ENCODE assay signal across 10 mouse cellular contexts in the genomic region with DNA sequence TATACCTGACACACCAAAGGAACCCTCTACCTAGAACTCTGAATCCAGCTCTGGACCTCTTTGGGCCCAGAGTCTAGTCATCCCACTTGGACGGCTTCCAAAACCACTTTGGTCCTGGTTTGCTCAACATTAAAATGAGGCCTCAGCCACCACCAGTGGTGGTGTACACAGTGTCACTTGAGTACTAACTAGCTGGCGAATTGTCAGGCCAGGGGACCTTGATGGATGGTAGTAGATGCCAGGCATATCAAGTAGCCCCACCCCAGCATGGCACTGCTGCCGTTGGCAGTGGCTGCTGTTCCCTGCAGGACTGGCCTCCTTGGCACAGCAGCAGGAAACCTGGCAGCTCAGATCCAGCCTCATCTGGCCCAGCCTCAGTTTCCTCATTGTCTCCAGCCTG. TPM values are rescaled to one million over a fixed set of nuclear protein-coding genes. Genes with fewer than 3 reads are reported as not detected.
A peak's percentile ranks its signal among the peaks of the same experiment; 100 is the strongest.
DNase-seq lines count a peak whose midpoint lies in the region.
"Had no signal": no experiment of that assay in that cellular context is flagged by ENCODE, and none has a peak within 500 bp of the region (broad histone marks: within the 10 kb centered on the region; RNA-seq: fewer than 3 reads in every experiment).

No protein-coding gene starts in this region.

- no peak overlapping the region for H3K4me3 ChIP-seq in embryonic facial prominence, embryonic 10.5 days

- H3K4me1 ChIP-seq in embryonic facial prominence, embryonic 10.5 days, result peaks cover 6% of the 10 kb centered on the region

- peak; percentile 55 to 71 for DNase-seq in heart, adult 18-20 months
- no peak for DNase-seq in heart, adult 8-10 months (ENCODE audit: low spot score)
- DNase-seq in right cerebral cortex, adult 18-20 months, result peak; percentile 55
- no peak for DNase-seq in right cerebral cortex, postnatal 25 days
- peak; percentile 51 to 72 for DNase-seq in layer of hippocampus, adult 8-10 months (ENCODE audit: low spot score in 2 of 2)
- DNase-seq in embryonic facial prominence, embryonic 10.5 days (ENCODE audit: low spot score), result no peak
- no peak for DNase-seq in kidney, postnatal 14 days
- DNase-seq in urinary bladder, postnatal 14 days (ENCODE audit: low spot score), result no peak

- 88% methylated on average over 3 of the region's 3 CpGs for WGBS in embryonic facial prominence, embryonic 10.5 days

- no peaks in the 10 kb centered on the region for H3K27me3 ChIP-seq in embryonic facial prominence, embryonic 10.5 days (replicated peaks; ENCODE audit: low read depth, poor library complexity, severe bottlenecking)

- H3K36me3 ChIP-seq in embryonic facial prominence, embryonic 10.5 days (replicated peaks), result no peaks in the 10 kb centered on the region

- H3K27ac ChIP-seq in embryonic facial prominence, embryonic 10.5 days (replicated peaks), result no peak overlapping the region
- H3K27ac ChIP-seq: liver, embryonic 14.5 days had no signal

- no peaks in the 10 kb centered on the region for H3K9me3 ChIP-seq in embryonic facial prominence, embryonic 10.5 days

RNA-seq across cellular contexts. Expression of gene Ampd3, which starts 36.3 kb away (rescaled TPM):
- 10 to 100 TPM; 31.3 to 34.4 TPM for total RNA-seq in heart, adult 18-20 months (2021)
- 10 to 100 TPM; 28.4 to 42.8 (median 34.3) TPM for total RNA-seq in heart, adult 8-10 months (2022)
- total RNA-seq in layer of hippocampus, adult 8-10 months (2022), result 10 to 100 TPM; 25.4 to 37.7 (median 30.3) TPM
- 1.0 and 1.5 TPM in 2 replicates for polyA plus RNA-seq in embryonic facial prominence, embryonic 10.5 days (2016; fragmentation: Nextera tagmentation; extraction: Ambion mirVana)

RNA-seq across cellular contexts. Expression of gene Rnf141, which starts 40.0 kb away (rescaled TPM):
- total RNA-seq in heart, adult 18-20 months (2021), result 10 to 100 TPM; 43.8 to 46.3 TPM
- total RNA-seq in heart, adult 8-10 months (2022), result 10 to 100 TPM; 36.4 to 44.5 (median 39.8) TPM
- 10 to 100 TPM; 72.8 to 92.5 (median 82.8) TPM for total RNA-seq in layer of hippocampus, adult 8-10 months (2022)
- polyA plus RNA-seq in embryonic facial prominence, embryonic 10.5 days (2016; fragmentation: Nextera tagmentation; extraction: Ambion mirVana), result 21.5 and 22.3 TPM in 2 replicates

RNA-seq across cellular contexts. Expression of gene Lyve1, which starts 58.8 kb away (rescaled TPM):
- 10 to 100 TPM; 22.8 to 26.2 TPM for total RNA-seq in heart, adult 18-20 months (2021)
- total RNA-seq in heart, adult 8-10 months (2022), result 10 to 100 TPM; 10.4 to 16.8 (median 13.0) TPM
- total RNA-seq in layer of hippocampus, adult 8-10 months (2022), result 1 to 10 TPM in 3 of 4 experiments, under 1 TPM in 1; 0.99 to 2.2 (median 1.6) TPM
- 0.36 and 0.41 TPM in 2 replicates for polyA plus RNA-seq in embryonic facial prominence, embryonic 10.5 days (2016; fragmentation: Nextera tagmentation; extraction: Ambion mirVana)
- total RNA-seq: MEL had no signal

Comparison
In these comparisons a context has a peak if more than half of its experiments do, and no peak if none do; other contexts are left out.
1. DNase-seq: peak in heart, adult 18-20 months (2 of 2), right cerebral cortex, adult 18-20 months (single experiment) and layer of hippocampus, adult 8-10 months (2 of 2); none in heart, adult 8-10 months (single experiment), right cerebral cortex, postnatal 25 days (single experiment), embryonic facial prominence, embryonic 10.5 days (single experiment), kidney, postnatal 14 days (single experiment) and urinary bladder, postnatal 14 days (single experiment).